Mouse (Mus musculus) stomach, embryonic 15.5 days (tissue): Measurements from ENCODE around the gene Cyfip2. TPM values are rescaled to one million over a fixed set of nuclear protein-coding genes. Genes with fewer than 3 reads are reported as not detected.
"Not testable (repeated sequence)": the region's sequence is repeated elsewhere in the genome, so short reads cannot be mapped to it uniquely, and the experiment has no call there.

ENCODE experiments used
- ATAC-seq: fragments of 200-750 bp; cut with Nextera tagmentation; 2 replicates; pipeline ENCODE4 v1.8.0; 2017; ENCODE audit warnings: low read depth, moderate number of reproducible peaks, moderate TSS enrichment; ENCODE audit not compliant: insufficient read depth, low FRiP score
- H3K27ac ChIP-seq: fragments of 300-500 bp; sonication (generic); 2 replicates; pipeline ENCODE4 v1.5.1; 2015; ENCODE audit warnings: mild to moderate bottlenecking, inconsistent platforms
- H3K27me3 ChIP-seq: fragments of 300-500 bp; sonication (generic); replicated peaks from 2 replicates; pipeline ENCODE4 v1.6.1; 2015; ENCODE audit warnings: inconsistent platforms
- H3K36me3 ChIP-seq: fragments of 300-500 bp; sonication (generic); 2 replicates; pipeline ENCODE4 v1.6.1; 2015; ENCODE audit warnings: inconsistent platforms
- H3K4me1 ChIP-seq: fragments of 300-500 bp; sonication (generic); 2 replicates; pipeline ENCODE4 v1.6.1; 2015; ENCODE audit warnings: inconsistent platforms
- H3K4me2 ChIP-seq: fragments of 300-500 bp; sonication (generic); 2 replicates; pipeline ENCODE4 v1.6.1; 2015; ENCODE audit warnings: mild to moderate bottlenecking, inconsistent platforms
- H3K4me3 ChIP-seq: fragments of 300-500 bp; sonication (generic); replicated peaks from 2 replicates; pipeline ENCODE4 v1.5.1; 2015; ENCODE audit warnings: inconsistent platforms
- H3K9ac ChIP-seq: fragments of 300-500 bp; sonication (generic); 2 replicates; pipeline ENCODE4 v1.6.1; 2015; ENCODE audit warnings: inconsistent platforms
- H3K9me3 ChIP-seq: fragments of 300-500 bp; sonication (generic); 2 replicates; pipeline ENCODE4 v1.6.1; 2016; ENCODE audit warnings: inconsistent platforms
- WGBS: fragments of 180-500 bp; shearing (Covaris S2); methylation state at CpG from one replicate; pipeline ENCODE4 v1.1.7; 2015; 5-methylcytosine and 5-hydroxymethylcytosine counted together
- polyA plus RNA-seq: library from polyadenylated mRNA; unstranded; fragments of >200 nt; fragmentation: Nextera tagmentation; extraction: Ambion mirVana; gene quantifications from 2 replicates; pipeline ENCODE4 v1.2.1, GENCODE M21; 2015

Cyfip2 gene
- polyA plus RNA-seq, 1 experiment from 2014 or later = 7.3 TPM

GRCm38 (mm10) chr11:46201636-46202546 is 110.8 kb downstream of the Cyfip2 start:
- WGBS = 50% methylated on average over 20 of the region's 20 CpGs
- Histone ChIP-seq H3K9me3 (no peaks in the 10 kb centered on the region), H3K36me3 (no peaks in the 10 kb centered on the region), H3K27ac (peak overlapping the region; percentile 33), H3K4me3 (no peak overlapping the region), H3K27me3 (no peaks in the 10 kb centered on the region), H3K9ac (no peak overlapping the region), H3K4me1 (peaks cover 10% of the 10 kb centered on the region; the same call in 1 of the 2 replicates), H3K4me2 (no peak overlapping the region)
- ATAC-seq = no peak

GRCm38 (mm10) chr11:46200664-46201063 is 112.0 kb downstream of the Cyfip2 start:
- H3K4me1 ChIP-seq = peaks cover 7% of the 10 kb centered on the region; the same call in 1 of the 2 replicates
- H3K4me2 ChIP-seq = no peak overlapping the region
- no peaks in the 10 kb centered on the region for H3K9me3 ChIP-seq
- no peaks in the 10 kb centered on the region for H3K36me3 ChIP-seq
- H3K27me3 ChIP-seq = no peaks in the 10 kb centered on the region
- WGBS = 84% methylated on average over 11 of the region's 11 CpGs
- no peak overlapping the region for H3K9ac ChIP-seq
- no peak for ATAC-seq
- no peak overlapping the region for H3K27ac ChIP-seq
- H3K4me3 ChIP-seq = no peak overlapping the region

GRCm38 (mm10) chr11:46194175-46194574 is 118.5 kb downstream of the Cyfip2 start:
- no peak for ATAC-seq
- 57% methylated on average over 4 of the region's 4 CpGs for WGBS

GRCm38 (mm10) chr11:46188283-46188682 is 124.4 kb downstream of the Cyfip2 start:
- Histone ChIP-seq H3K4me2 (no peak overlapping the region), H3K9me3 (no peaks in the 10 kb centered on the region), H3K27ac (0 out of 2 replicates have a peak overlapping the region, but pooled peaks have one; percentile 51), H3K4me1 (peaks cover 6% of the 10 kb centered on the region; the same call in 1 of the 2 replicates), H3K36me3 (no peaks in the 10 kb centered on the region), H3K9ac (no peak overlapping the region), H3K27me3 (no peaks in the 10 kb centered on the region), H3K4me3 (no peak overlapping the region)
- WGBS = 53% methylated on average over 2 of the region's 2 CpGs
- no peak for ATAC-seq

More at GRCm38 (mm10) chr11:46194175-46194574, 118.5 kb downstream of the Cyfip2 start:
- Histone ChIP-seq H3K4me2 (no peak overlapping the region), H3K9ac (no peak overlapping the region), H3K4me3 (no peak overlapping the region), H3K36me3 (no peaks in the 10 kb centered on the region), H3K27me3 (no peaks in the 10 kb centered on the region), H3K4me1 (no peaks in the 10 kb centered on the region), H3K9me3 (no peaks in the 10 kb centered on the region), H3K27ac (0 out of 2 replicates have a peak overlapping the region, but pooled peaks have one; percentile 21)

DNA sequence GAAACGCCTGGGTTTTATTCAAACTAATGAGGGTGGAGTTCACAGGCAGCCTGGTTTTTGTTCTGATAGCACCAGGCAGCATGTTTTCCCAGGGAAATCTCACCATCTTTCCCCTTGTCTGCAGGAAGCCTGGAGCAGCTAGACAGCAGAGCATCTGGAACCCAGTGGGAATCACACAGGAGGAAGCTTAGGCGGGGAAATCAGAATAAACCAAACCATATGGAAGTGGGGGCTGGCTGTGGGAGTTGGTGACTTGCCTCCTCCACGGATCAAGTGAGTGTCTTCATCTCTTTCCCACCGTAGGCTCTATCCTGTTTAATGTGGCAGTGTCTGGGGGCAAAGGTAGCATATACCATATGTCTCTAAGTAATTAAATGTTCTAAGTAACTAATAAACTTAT is 127.2 kb downstream of the Cyfip2 start:
- 31% methylated on average over 4 of the region's 4 CpGs for WGBS
- H3K4me2 ChIP-seq = no peak overlapping the region
- no peak for ATAC-seq

DNA sequence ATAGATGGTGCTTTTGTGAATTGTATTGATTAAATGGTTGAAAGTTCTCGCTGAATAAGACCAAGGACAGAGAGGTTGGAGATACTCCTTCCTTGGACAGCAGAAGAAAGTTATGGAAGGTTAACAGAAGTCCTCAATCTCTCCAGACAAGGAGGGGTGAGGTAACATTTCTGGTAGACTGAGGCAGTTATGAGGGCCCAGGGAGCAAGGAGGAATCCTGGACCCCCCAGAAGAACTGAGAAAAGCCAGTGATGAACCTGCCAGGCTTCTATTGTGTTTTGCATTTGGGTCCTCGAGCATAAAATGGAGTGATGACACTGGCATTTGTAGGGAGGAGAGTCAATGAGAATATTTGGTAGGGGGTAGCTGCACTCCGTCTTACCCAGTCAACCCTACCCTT is 127.7 kb downstream of the Cyfip2 start:
- peaks cover 6% of the 10 kb centered on the region; the same call in 1 of the 2 replicates for H3K4me1 ChIP-seq
- H3K27ac ChIP-seq = no peak overlapping the region
- no peak for ATAC-seq
- H3K4me2 ChIP-seq = no peak overlapping the region
- no peak overlapping the region for H3K4me3 ChIP-seq
- no peaks in the 10 kb centered on the region for H3K27me3 ChIP-seq
- WGBS = 80% methylated on average over 3 of the region's 3 CpGs
- H3K9ac ChIP-seq = no peak overlapping the region
- H3K9me3 ChIP-seq = no peaks in the 10 kb centered on the region
- no peaks in the 10 kb centered on the region for H3K36me3 ChIP-seq

More for the DNA sequence above, 127.2 kb downstream of the Cyfip2 start:
- no peak overlapping the region for H3K9ac ChIP-seq
- H3K4me3 ChIP-seq = no peak overlapping the region
- peaks cover 6% of the 10 kb centered on the region; the same call in 1 of the 2 replicates for H3K4me1 ChIP-seq
- H3K27me3 ChIP-seq = no peaks in the 10 kb centered on the region
- no peaks in the 10 kb centered on the region for H3K9me3 ChIP-seq
- no peaks in the 10 kb centered on the region for H3K36me3 ChIP-seq
- H3K27ac ChIP-seq = no peak overlapping the region; the same call in 1 of the 2 replicates

GRCm38 (mm10) chr11:46182031-46182430 is 130.6 kb downstream of the Cyfip2 start:
- not testable (repeated sequence) for H3K36me3 ChIP-seq, H3K27ac ChIP-seq, H3K4me1 ChIP-seq, H3K27me3 ChIP-seq, ATAC-seq, H3K4me3 ChIP-seq, H3K9me3 ChIP-seq, H3K4me2 ChIP-seq, H3K9ac ChIP-seq
- WGBS = 90% methylated on average over 1 of the region's 1 CpGs

DNA sequence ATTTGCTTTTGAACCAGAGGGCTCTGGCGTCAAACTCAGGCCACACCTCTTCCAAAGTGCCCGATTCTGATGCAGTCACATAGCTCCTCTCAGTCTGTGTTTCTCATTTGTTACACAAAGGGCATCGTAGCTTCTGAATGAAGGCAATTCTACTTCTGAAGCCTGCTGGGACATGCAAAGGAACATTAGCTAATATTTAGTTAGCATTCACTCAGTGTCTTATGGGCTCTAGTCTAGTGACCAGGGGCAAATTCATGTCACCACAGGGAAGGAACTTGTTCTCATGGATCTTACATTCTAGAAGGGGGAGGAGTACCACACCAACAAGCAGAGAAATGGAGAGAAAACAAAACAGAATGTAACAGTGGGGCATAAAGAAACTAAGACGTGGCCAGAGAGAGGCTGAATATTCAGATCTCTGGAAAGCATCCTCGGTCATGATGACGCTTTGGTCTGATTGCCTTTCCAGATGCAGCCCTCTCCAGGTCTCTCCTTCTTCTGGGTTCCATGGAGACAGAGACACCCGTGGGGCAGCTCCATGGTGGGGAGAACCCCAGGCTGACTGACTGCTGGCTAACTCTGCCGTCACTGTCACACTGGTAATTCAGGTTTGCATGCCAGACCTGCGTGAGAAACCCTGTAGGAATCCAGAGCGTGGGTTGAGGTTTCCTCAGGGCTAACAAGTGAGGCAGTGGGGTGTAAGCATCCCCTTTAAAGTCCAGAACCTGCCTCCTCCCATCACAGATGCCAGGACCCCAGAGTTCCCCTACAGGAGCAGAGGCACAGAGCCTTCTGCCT is 135.2 kb downstream of the Cyfip2 start:
- Histone ChIP-seq H3K9ac (no peak overlapping the region), H3K4me2 (no peak overlapping the region), H3K27ac (peak overlapping the region; percentile 10; the same call in 1 of the 2 replicates), H3K9me3 (no peaks in the 10 kb centered on the region), H3K4me3 (no peak overlapping the region), H3K4me1 (no peaks in the 10 kb centered on the region), H3K36me3 (no peaks in the 10 kb centered on the region), H3K27me3 (no peaks in the 10 kb centered on the region)
- 65% methylated on average over 10 of the region's 10 CpGs for WGBS
- ATAC-seq = no peak

GRCm38 (mm10) chr11:46176155-46176554 is 136.5 kb downstream of the Cyfip2 start:
- Histone ChIP-seq H3K27ac (no peak overlapping the region), H3K4me3 (no peak overlapping the region), H3K36me3 (no peaks in the 10 kb centered on the region), H3K9me3 (no peaks in the 10 kb centered on the region), H3K9ac (no peak overlapping the region), H3K4me2 (no peak overlapping the region), H3K4me1 (no peaks in the 10 kb centered on the region), H3K27me3 (no peaks in the 10 kb centered on the region)
- 85% methylated on average over 6 of the region's 6 CpGs for WGBS
- no peak for ATAC-seq

DNA sequence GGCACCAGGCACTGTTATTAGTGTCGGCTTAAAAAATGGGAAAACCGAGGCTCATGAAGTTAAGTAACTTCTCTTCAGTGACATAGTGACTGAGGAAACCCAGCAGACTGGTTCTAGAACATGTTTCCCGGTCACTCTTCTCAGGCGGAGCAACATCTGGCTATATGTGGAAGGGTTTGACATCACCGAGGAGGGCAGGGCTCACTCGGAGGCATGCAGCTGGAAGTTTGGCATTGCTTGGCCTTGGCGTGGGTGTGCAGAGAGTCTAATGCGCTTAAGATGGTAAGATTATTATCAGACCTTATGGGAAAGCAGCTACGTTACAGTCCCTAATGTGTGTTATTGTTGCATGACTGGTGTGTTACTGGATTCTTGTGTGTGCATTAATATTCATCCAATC is 140.5 kb downstream of the Cyfip2 start:
- ATAC-seq = no peak
- no peak overlapping the region for H3K4me3 ChIP-seq
- 88% methylated on average over 9 of the region's 9 CpGs for WGBS
- H3K4me2 ChIP-seq = no peak overlapping the region
- no peaks in the 10 kb centered on the region for H3K4me1 ChIP-seq
- no peak overlapping the region for H3K27ac ChIP-seq
- no peaks in the 10 kb centered on the region for H3K36me3 ChIP-seq
- no peaks in the 10 kb centered on the region for H3K9me3 ChIP-seq
- no peaks in the 10 kb centered on the region for H3K27me3 ChIP-seq
- H3K9ac ChIP-seq = no peak overlapping the region

DNA sequence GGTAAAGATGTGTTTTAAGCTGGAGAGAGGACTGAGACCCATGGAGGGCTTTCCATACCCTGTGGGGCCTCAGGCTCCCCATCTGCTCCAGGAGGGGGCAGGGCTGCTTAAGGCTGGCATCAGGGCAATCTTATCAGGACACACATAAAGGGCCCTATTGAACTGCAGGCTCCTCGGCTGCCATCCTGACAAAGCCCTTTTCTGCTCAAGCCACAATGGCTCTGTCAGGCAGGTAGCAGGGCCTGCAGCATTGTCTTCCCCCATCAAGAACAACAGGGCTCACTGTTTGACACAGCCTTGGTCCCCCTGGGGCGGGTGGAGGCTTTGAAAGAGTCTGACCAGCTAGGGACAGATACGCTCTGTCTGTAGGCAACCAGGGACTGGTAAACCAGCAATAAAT is 142.8 kb downstream of the Cyfip2 start:
- Histone ChIP-seq H3K36me3 (no peaks in the 10 kb centered on the region), H3K9me3 (no peaks in the 10 kb centered on the region), H3K4me3 (no peak overlapping the region), H3K9ac (no peak overlapping the region), H3K27me3 (no peaks in the 10 kb centered on the region), H3K4me1 (no peaks in the 10 kb centered on the region), H3K27ac (no peak overlapping the region), H3K4me2 (no peak overlapping the region)
- WGBS = 63% methylated on average over 3 of the region's 3 CpGs
- no peak for ATAC-seq

- Histone ChIP-seq H3K4me2 (no peak overlapping the region), H3K9ac (no peak overlapping the region), H3K4me1 (0 out of 2 replicates have a peak, but pooled peaks cover 5% of the 10 kb centered on the region), H3K9me3 (no peaks in the 10 kb centered on the region), H3K27me3 (no peaks in the 10 kb centered on the region), H3K4me3 (no peak overlapping the region), H3K27ac (no peak overlapping the region), H3K36me3 (no peaks in the 10 kb centered on the region)
- WGBS = 86% methylated on average over 7 of the region's 7 CpGs
- ATAC-seq = no peak
These were observed 144.2 kb downstream of the Cyfip2 start for GRCm38 (mm10) chr11:46168506-46168905.
